Mouse (Mus musculus) thymus, adult 2 months (tissue): ENCODE measurements around the gene Efcab9. TPM values are rescaled to one million over a fixed set of nuclear protein-coding genes. Genes with fewer than 3 reads are reported as not detected.

Experiments
- DNase-seq: peaks from one replicate; pipeline ENCODE4 v3.0.0; 2021
- H3K27ac ChIP-seq: fragments of 200-500 bp; 2 replicates; pipeline ENCODE4 v1.5.1; 2012; ENCODE audit warnings: low read length, control low read depth; ENCODE audit not compliant: control insufficient read depth, insufficient read depth
- H3K27me3 ChIP-seq: fragments of 200-500 bp; 2 replicates; pipeline ENCODE4 v1.6.1; 2012; ENCODE audit warnings: mild to moderate bottlenecking, low read length, moderate library complexity, mixed read lengths; ENCODE audit not compliant: control insufficient read depth, insufficient read depth
- H3K36me3 ChIP-seq: fragments of 200-500 bp; 2 replicates; pipeline ENCODE4 v1.6.1; 2012; ENCODE audit warnings: mild to moderate bottlenecking, low read length, moderate library complexity; ENCODE audit not compliant: control insufficient read depth, insufficient read depth
- H3K4me1 ChIP-seq: fragments of 200-500 bp; replicated peaks from 2 replicates; pipeline ENCODE4 v1.6.1; 2012; ENCODE audit warnings: low read length; ENCODE audit not compliant: control insufficient read depth, insufficient read depth
- H3K4me3 ChIP-seq: fragments of 200-500 bp; 2 replicates; pipeline ENCODE4 v1.5.1; 2012; ENCODE audit warnings: mild to moderate bottlenecking, low read length, control low read depth, moderate library complexity; ENCODE audit not compliant: control insufficient read depth, insufficient read depth
- CTCF ChIP-seq: fragments of 200-500 bp; IDR thresholded peaks from 2 replicates; pipeline ENCODE4 v1.5.1; 2012; ENCODE audit warnings: mild to moderate bottlenecking, control low read depth, low read length, moderate library complexity, borderline replicate concordance; ENCODE audit not compliant: control insufficient read depth, poor library complexity, insufficient read depth; ENCODE audit errors: extremely low read depth
- POLR2A ChIP-seq: fragments of 200-500 bp; IDR thresholded peaks from 2 replicates; pipeline ENCODE4 v1.6.1; 2012; ENCODE audit warnings: mild to moderate bottlenecking, low read length, control low read depth, moderate library complexity; ENCODE audit not compliant: control insufficient read depth, poor library complexity, insufficient read depth; ENCODE audit errors: extremely low read depth
- WGBS: fragments of 180-500 bp; shearing (Covaris S2); methylation state at CpG from one replicate; pipeline ENCODE4 v1.1.7; 2018; 5-methylcytosine and 5-hydroxymethylcytosine counted together
- polyA plus RNA-seq: library from polyadenylated mRNA; depleted of rRNA; stranded (reverse); fragments of >200 nt; gene quantifications from 2 replicates; pipeline ENCODE4 v1.2.3, GENCODE M21; 2012

Gene Efcab9
- polyA plus RNA-seq, 1 experiment: 0.71 TPM

DNA sequence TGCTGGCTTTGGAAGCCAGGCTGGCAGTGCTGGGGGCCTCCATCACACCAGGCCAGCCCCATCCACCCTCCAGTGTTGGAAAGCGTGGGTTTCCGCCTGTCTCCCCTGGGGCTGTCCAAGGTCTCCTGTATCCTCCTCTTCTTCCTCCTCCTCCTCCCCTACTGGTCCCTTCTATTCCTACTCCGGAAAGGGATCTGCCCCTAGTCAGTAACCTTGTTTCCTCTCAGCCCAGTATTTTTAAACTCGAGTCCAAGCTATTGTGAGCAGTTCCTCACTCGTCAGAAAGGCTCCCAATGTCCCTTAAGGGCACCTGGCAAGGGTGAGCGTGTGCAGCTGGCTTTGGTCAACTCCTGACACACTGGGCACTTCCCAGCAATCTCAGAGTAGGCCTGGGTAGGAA is 6.6 kb upstream of the Efcab9 start:
- Histone ChIP-seq H3K27me3 (no peaks in the 10 kb centered on the region), H3K27ac (peak overlapping the region; percentile 38; the same call in 1 of the 2 replicates), H3K36me3 (no peaks in the 10 kb centered on the region), H3K4me3 (no peak overlapping the region), H3K4me1 (peaks cover 68% of the 10 kb centered on the region)
- WGBS: 75% methylated on average over 6 of the region's 6 CpGs
- TF ChIP-seq POLR2A (no peak), CTCF (no peak)
- no peak for DNase-seq

DNA sequence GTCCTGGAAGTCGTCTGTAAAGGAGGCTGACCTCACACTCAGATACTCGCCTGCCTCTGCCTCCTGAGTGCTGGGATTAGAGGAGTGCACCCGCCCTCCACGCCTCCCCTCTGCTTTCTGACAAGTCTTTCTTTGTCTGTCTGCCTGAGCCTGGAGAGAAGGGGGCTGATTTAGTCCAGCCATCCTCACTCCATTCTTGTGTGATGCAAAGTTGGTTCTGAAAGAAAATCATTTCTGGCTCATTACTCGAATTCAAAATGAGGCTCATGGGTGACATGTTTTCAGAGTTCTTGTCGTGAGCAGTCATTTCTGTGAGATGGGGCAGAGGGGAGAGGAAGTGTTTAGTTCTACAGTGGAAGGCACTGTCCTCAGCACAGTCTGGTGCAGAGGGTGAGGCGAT is 5.1 kb upstream of the Efcab9 start:
- peaks cover 60% of the 10 kb centered on the region for H3K4me1 ChIP-seq
- TF ChIP-seq CTCF: no peak
- no peak for TF ChIP-seq POLR2A
- no peak overlapping the region for H3K27ac ChIP-seq
- no peak overlapping the region for H3K4me3 ChIP-seq
- no peaks in the 10 kb centered on the region for H3K27me3 ChIP-seq
- WGBS: 63% methylated on average over 7 of the region's 7 CpGs
- DNase-seq: no peak
- H3K36me3 ChIP-seq: no peaks in the 10 kb centered on the region

DNA sequence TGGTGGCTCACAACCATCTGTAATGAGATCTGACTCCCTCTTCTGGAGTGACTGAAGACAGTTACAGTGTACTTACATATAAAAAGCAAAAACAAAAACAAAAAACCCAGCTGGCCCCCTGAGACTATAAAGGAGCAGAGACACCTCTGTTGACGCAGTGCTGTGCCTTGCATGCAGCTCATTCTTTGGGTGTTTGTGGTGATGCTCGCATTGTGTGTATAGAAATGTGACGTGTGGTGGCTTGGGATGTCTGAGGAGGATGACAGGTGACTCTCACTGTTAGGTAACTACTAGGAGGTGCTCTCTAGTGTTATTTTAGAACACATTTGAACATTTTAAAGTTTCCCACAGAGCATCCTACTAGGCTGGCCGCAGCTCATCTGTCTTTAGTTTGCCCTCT is 3.8 kb upstream of the Efcab9 start:
- TF ChIP-seq POLR2A: no peak
- no peak for TF ChIP-seq CTCF
- H3K36me3 ChIP-seq: no peaks in the 10 kb centered on the region
- WGBS: 87% methylated on average over 4 of the region's 4 CpGs
- peaks cover 58% of the 10 kb centered on the region for H3K4me1 ChIP-seq
- no peak overlapping the region for H3K27ac ChIP-seq
- H3K4me3 ChIP-seq: no peak overlapping the region
- H3K27me3 ChIP-seq: no peaks in the 10 kb centered on the region
- no peak for DNase-seq

DNA sequence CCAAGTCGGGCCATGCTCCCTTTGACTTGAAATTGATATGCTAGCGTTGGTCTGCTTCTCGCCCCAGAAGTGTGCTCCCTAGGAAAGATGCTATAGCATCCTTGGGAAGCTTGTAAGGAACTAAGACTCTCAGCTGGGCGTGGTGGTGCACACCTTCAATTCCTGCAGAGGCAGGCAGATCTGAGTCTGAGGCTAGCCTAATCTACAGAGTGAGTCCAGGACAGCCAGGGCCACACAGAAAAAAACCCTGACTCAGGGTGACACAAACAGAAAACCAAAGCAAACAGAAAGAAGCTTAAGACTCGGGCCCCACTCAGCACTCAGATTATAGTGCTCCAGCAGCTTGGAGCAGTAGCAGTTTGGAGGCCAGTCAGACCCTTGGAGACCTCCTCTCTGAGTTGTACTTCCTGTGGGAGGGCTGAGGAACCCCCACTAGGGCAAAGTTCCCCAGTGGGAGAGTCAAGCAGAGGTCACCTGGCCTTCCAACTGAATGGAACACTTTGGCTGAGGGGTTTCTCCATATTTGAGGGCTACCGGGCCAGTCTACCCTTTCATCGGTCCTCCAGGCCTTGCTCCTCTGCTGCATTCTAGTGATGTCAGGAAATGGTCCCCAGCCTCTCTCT is 2.7 kb upstream of the Efcab9 start:
- no peak for TF ChIP-seq POLR2A
- no peak for TF ChIP-seq CTCF
- WGBS: 50% methylated on average over 7 of the region's 7 CpGs
- Histone ChIP-seq H3K36me3 (no peaks in the 10 kb centered on the region), H3K27me3 (no peaks in the 10 kb centered on the region), H3K4me1 (peaks cover 50% of the 10 kb centered on the region), H3K27ac (peak overlapping the region; percentile 31; the same call in 1 of the 2 replicates), H3K4me3 (peak overlapping the region; percentile 74)
- no peak for DNase-seq

DNA sequence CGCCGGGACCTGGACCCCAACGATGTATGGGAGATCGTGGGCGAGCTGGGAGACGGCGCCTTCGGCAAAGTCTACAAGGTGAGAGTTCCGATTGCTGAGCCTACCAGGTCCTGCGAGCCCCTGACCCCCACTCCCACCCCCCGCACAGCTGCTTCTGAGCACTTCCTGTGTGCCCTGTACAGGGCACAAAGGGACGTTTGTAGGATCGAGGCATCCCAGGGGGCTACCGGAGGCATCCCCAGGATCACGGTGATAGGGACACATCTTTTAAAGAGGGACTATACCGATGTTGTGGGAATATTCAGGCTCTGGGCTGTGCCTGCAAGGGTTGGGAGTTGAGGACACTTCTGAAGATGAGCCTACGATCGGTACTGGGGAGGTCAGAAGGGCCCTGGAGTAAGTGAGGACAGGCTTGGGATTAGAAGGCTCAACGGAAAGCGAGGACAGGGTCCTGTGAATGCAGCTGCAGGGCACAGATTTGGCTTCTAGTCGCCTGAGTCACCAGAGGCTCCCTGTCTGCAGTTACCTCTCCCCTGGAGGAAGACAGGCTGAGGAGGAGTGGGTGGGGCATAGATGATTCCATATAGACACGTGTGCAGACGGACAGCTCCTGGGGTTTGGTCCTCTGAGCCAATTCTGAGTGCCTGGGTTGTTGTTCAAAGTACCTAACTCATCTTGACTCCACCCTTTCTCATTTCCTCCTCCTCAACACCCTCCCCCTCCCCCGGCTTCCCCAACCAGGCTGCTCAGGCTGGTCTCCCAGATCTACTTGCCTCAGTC is 1.8 kb upstream of the Efcab9 start:
- WGBS: under 1% methylated on average over 24 of the region's 24 CpGs
- peaks cover 43% of the 10 kb centered on the region for H3K4me1 ChIP-seq
- TF ChIP-seq CTCF (no peak), POLR2A (no peak)
- no peaks in the 10 kb centered on the region for H3K36me3 ChIP-seq
- DNase-seq: peak; percentile 78
- no peaks in the 10 kb centered on the region for H3K27me3 ChIP-seq
- peak overlapping the region; percentile 81 for H3K27ac ChIP-seq
- H3K4me3 ChIP-seq: peak overlapping the region; percentile 74

DNA sequence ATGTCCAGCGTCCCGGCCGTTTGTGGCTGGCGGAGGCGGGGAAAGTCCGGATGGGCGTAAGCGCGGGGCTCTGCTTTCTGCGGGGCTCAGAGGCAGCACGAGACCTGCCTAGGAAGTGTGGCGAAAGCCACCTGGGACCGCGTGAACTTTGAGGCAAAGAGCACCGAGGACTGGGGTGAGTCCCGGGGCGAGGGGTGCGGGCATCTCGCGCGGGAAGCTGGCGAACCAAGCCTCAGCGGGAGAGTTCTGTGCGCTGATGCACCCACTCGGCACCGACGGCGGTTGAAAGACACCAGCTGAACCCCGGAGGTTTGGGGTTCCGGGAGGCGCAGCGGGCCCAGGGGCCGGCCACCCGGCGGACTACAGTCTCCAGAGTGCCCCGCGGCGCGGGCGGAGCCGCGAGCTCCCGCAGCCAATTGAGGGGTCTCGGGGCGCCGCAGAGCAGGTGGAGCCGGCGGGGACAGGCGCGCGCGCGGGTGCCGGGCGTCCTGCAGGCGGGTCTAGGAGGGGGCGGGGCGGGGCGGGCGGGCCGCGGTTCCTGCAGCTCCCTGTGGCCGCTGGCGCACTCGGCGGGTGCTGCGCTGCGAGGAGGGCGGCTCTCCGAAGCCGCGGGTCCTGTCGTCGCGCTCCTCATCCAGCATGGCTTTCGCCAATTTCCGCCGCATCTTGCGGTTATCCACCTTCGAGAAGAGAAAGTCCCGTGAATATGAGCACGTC is 1.0 kb upstream of the Efcab9 start, which contains the start of gene Stk10:
Stk10 (plus strand) TSS at position 541 of the 717 bp plus-strand sequence.
- Histone ChIP-seq H3K4me1 (peaks cover 35% of the 10 kb centered on the region), H3K27me3 (no peaks in the 10 kb centered on the region), H3K4me3 (peak within 1 kb of the TSS; percentile 74), H3K36me3 (no peaks in the 10 kb centered on the region), H3K27ac (peak within 1 kb of the TSS; percentile 81)
- DNase-seq: peak; percentile 91
- TF ChIP-seq CTCF: 0 out of 2 replicates have a peak, but pooled peaks have one; percentile 14
- peak; percentile 89 for TF ChIP-seq POLR2A
- WGBS: under 1% methylated on average over 65 of the region's 82 CpGs
